Mouse (Mus musculus): ENCODE measurements around the gene Rps6ka2.

- TF ChIP-seq EP300 (IDR thresholded peaks at IDR 0.05; ENCODE audit: low read depth): no peak
- no peak for TF ChIP-seq CTCF (IDR thresholded peaks at IDR 0.05; ENCODE audit: low read depth)
These were observed 62.5 kb downstream of the Rps6ka2 start for GRCm38 (mm10) chr17:7232400-7232799.

All from heart, postnatal 0 days (tissue).